Mouse (Mus musculus): ENCODE measurements around the gene Sos1. TPM values are rescaled to one million over a fixed set of nuclear protein-coding genes. Genes with fewer than 3 reads are reported as not detected.

Gene Sos1
- polyA plus RNA-seq, 1 experiment from 2014 or later = 8.1 TPM

DNA sequence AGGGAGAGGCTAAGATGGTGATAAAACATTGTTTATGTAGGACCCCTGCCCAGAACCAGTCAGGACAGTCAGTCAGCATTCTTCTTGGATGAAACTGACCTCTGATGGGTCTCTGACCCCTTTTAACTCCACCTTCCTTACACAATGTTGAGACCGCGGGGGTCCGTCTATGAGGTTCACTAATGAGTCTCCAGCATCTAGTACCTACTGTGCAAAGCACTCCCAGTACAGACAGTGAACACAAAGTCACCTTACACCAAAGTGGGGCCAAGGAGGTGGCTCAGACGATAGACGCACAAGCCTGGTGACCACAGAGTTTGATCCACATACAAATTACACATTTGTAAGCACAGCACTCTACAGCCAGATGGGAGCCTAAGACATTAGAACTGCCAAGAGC, 20.0 kb downstream of the Sos1 start:
- no peak overlapping the region for H3K27ac ChIP-seq (ENCODE audit: low read depth)
- no peaks in the 10 kb centered on the region; the same call in 1 of the 2 replicates for H3K4me1 ChIP-seq (replicated peaks; ENCODE audit: control insufficient read depth, insufficient read depth, low read length)
- WGBS = 71% methylated on average over 5 of the region's 5 CpGs
- H3K27me3 ChIP-seq (replicated peaks; ENCODE audit: control insufficient read depth, insufficient read depth, low read length) = no peaks in the 10 kb centered on the region
- H3K4me2 ChIP-seq (ENCODE audit: low read length) = no peak overlapping the region
- H3K4me3 ChIP-seq (ENCODE audit: low read depth, low read length) = no peak overlapping the region
- peaks cover 2% of the 10 kb centered on the region; the same call in 1 of the 2 replicates for H3K36me3 ChIP-seq (ENCODE audit: control insufficient read depth, insufficient read depth, low read length)
- H3K9ac ChIP-seq (ENCODE audit: low read length) = no peak overlapping the region
- H3K9me3 ChIP-seq (ENCODE audit: control insufficient read depth, low read length) = no peaks in the 10 kb centered on the region
- no peak for DNase-seq (ENCODE audit: low spot score)
- no peak for ATAC-seq (replicated peaks; ENCODE audit: low FRiP score, low TSS enrichment, low read depth)

DNA sequence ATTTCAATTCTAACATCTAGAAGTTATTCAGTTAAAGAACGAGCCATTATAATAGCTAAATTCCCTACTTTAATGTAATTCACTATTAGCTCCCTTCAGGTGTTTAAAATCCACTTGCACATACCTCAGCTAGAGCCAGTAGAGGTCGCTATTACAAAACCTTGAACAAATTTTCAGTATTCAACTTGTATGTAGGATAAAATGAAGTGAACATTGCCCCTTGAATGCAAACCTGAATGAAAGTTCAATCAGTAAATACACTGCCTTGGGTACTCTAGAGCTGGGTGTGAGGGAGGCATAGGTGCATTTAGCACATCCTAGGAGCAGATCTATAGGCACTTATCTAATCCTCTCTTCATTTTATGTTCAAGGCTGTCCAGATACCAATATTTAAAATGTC, 24.6 kb downstream of the Sos1 start:
- no peak for DNase-seq (ENCODE audit: low spot score)
- Histone ChIP-seq H3K36me3 (ENCODE audit: control insufficient read depth, insufficient read depth, low read length) (peaks cover 23% of the 10 kb centered on the region), H3K27ac (ENCODE audit: low read depth) (no peak overlapping the region), H3K9me3 (ENCODE audit: control insufficient read depth, low read length) (no peaks in the 10 kb centered on the region), H3K27me3 (replicated peaks; ENCODE audit: control insufficient read depth, insufficient read depth, low read length) (no peaks in the 10 kb centered on the region), H3K4me2 (ENCODE audit: low read length) (no peak overlapping the region), H3K4me1 (replicated peaks; ENCODE audit: control insufficient read depth, insufficient read depth, low read length) (no peaks in the 10 kb centered on the region; the same call in 1 of the 2 replicates), H3K4me3 (ENCODE audit: low read depth, low read length) (no peak overlapping the region), H3K9ac (ENCODE audit: low read length) (no peak overlapping the region)
- 40% methylated on average over 2 of the region's 2 CpGs for WGBS
- ATAC-seq (replicated peaks; ENCODE audit: low FRiP score, low TSS enrichment, low read depth) = 0 out of 2 replicates have a peak, but pooled peaks have one; percentile 47

DNA sequence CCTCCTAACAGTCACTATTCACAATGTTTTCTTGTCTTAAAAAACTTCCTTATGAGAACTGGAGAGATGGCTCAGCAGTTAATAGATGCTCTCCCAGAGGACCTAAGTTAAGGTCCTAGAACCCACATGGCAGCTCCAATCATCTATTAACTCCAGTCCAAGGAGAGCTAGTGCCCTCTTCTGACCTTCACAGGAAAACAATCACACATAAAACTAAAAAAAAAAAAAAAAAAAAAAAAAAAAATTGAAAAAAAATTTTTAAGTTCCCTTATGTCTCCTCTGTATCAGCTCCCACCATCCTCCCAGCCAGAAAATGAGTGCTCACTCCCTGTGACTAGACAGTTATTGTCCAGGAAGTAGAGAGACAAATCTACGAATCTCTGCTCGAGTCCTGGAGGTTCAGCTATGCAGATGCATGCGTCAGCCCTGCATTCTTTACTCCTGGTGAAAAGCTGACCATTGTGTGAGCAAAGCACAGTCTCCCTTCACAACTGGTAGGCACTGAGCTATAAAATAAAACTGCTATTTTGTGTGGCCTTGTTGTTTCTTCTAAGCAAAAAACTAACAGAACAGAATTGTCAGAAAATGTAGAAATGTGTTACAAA, 29.7 kb downstream of the Sos1 start:
- Histone ChIP-seq H3K27ac (ENCODE audit: low read depth) (no peak overlapping the region), H3K27me3 (replicated peaks; ENCODE audit: control insufficient read depth, insufficient read depth, low read length) (no peaks in the 10 kb centered on the region), H3K4me2 (ENCODE audit: low read length) (no peak overlapping the region), H3K4me1 (replicated peaks; ENCODE audit: control insufficient read depth, insufficient read depth, low read length) (no peaks in the 10 kb centered on the region), H3K36me3 (ENCODE audit: control insufficient read depth, insufficient read depth, low read length) (peaks cover 53% of the 10 kb centered on the region), H3K9me3 (ENCODE audit: control insufficient read depth, low read length) (no peaks in the 10 kb centered on the region), H3K9ac (ENCODE audit: low read length) (no peak overlapping the region), H3K4me3 (ENCODE audit: low read depth, low read length) (no peak overlapping the region)
- DNase-seq (ENCODE audit: low spot score) (no peak), ATAC-seq (replicated peaks; ENCODE audit: low FRiP score, low TSS enrichment, low read depth) (no peak)
- 62% methylated on average over 3 of the region's 3 CpGs for WGBS

DNA sequence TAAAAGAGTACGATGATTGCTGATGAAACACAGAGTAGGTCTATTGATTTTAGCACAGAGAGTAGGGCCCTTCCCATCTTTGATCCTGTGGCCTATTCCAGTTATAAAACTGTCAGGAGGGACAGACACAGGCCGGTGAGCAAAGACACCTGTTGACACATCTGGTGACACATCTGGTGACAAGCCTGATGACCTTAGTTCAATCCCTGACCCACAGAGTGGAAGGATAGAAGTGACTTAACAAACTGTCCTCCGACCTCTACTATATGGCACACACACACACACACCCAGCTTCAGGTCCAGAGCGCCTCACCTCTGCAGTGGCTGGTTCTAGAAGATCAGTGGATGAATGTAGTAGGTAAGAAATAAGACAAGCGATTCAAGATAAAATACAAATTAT, 33.8 kb downstream of the Sos1 start:
- 78% methylated on average over 5 of the region's 5 CpGs for WGBS
- H3K9me3 ChIP-seq (ENCODE audit: control insufficient read depth, low read length) = no peaks in the 10 kb centered on the region
- DNase-seq (ENCODE audit: low spot score) (no peak), ATAC-seq (replicated peaks; ENCODE audit: low FRiP score, low TSS enrichment, low read depth) (no peak)
- H3K4me1 ChIP-seq (replicated peaks; ENCODE audit: control insufficient read depth, insufficient read depth, low read length) = no peaks in the 10 kb centered on the region
- no peak overlapping the region for H3K9ac ChIP-seq (ENCODE audit: low read length)
- no peaks in the 10 kb centered on the region for H3K27me3 ChIP-seq (replicated peaks; ENCODE audit: control insufficient read depth, insufficient read depth, low read length)
- peaks cover 65% of the 10 kb centered on the region for H3K36me3 ChIP-seq (ENCODE audit: control insufficient read depth, insufficient read depth, low read length)
- no peak overlapping the region for H3K4me2 ChIP-seq (ENCODE audit: low read length)
- no peak overlapping the region for H3K27ac ChIP-seq (ENCODE audit: low read depth)
- no peak overlapping the region for H3K4me3 ChIP-seq (ENCODE audit: low read depth, low read length)

DNA sequence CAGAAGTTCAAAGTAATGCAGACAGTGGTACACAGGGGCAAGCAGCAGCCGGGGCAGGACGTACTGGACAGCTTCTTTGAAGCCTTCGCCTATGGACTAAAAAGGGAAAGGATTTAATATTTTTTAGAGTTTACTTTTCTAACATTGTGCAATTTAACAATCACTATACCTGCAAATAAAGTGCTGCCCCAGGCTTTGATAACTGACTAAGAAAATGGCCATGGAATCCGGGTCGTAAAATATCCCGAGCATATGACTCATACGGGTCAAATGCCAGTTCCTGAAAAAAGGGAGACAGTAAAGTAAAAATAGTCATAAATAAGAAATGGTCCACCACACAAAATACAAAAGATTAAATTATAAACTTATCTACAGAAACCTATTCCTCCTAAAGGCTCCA, 34.8 kb downstream of the Sos1 start:
- no peak overlapping the region for H3K4me3 ChIP-seq (ENCODE audit: low read depth, low read length)
- H3K9me3 ChIP-seq (ENCODE audit: control insufficient read depth, low read length) = no peaks in the 10 kb centered on the region
- no peak overlapping the region for H3K4me2 ChIP-seq (ENCODE audit: low read length)
- H3K9ac ChIP-seq (ENCODE audit: low read length) = no peak overlapping the region
- no peaks in the 10 kb centered on the region for H3K27me3 ChIP-seq (replicated peaks; ENCODE audit: control insufficient read depth, insufficient read depth, low read length)
- DNase-seq (ENCODE audit: low spot score) = no peak
- ATAC-seq (replicated peaks; ENCODE audit: low FRiP score, low TSS enrichment, low read depth) = no peak
- 68% methylated on average over 7 of the region's 7 CpGs for WGBS
- H3K27ac ChIP-seq (ENCODE audit: low read depth) = no peak overlapping the region
- H3K36me3 ChIP-seq (ENCODE audit: control insufficient read depth, insufficient read depth, low read length) = peaks cover 65% of the 10 kb centered on the region
- no peaks in the 10 kb centered on the region for H3K4me1 ChIP-seq (replicated peaks; ENCODE audit: control insufficient read depth, insufficient read depth, low read length)

DNA sequence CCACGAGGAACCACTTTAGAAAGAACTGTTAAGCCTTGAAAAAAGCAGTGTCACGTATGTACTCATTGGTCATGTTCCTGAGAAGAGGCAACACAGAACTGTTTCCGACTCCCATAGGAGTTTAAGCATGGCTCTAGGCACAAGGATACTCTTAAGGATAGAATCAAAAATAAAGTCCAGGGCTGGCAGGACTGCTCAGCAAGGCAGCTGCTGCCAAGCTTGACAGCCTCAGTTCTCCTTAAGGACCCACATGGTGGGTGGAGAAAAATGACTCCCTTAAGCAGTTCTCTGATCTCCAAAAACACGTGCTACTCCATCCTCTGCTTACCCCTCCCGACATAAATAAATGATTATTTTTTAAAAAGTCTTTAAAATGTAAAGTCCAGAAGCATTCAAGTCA, 44.6 kb downstream of the Sos1 start:
- Histone ChIP-seq H3K27ac (ENCODE audit: low read depth) (no peak overlapping the region), H3K9ac (ENCODE audit: low read length) (no peak overlapping the region), H3K4me3 (ENCODE audit: low read depth, low read length) (no peak overlapping the region), H3K9me3 (ENCODE audit: control insufficient read depth, low read length) (no peaks in the 10 kb centered on the region), H3K27me3 (replicated peaks; ENCODE audit: control insufficient read depth, insufficient read depth, low read length) (no peaks in the 10 kb centered on the region), H3K4me1 (replicated peaks; ENCODE audit: control insufficient read depth, insufficient read depth, low read length) (no peaks in the 10 kb centered on the region), H3K4me2 (ENCODE audit: low read length) (no peak overlapping the region), H3K36me3 (ENCODE audit: control insufficient read depth, insufficient read depth, low read length) (peaks cover 60% of the 10 kb centered on the region)
- 86% methylated on average over 5 of the region's 5 CpGs for WGBS
- DNase-seq (ENCODE audit: low spot score) = no peak
- ATAC-seq (replicated peaks; ENCODE audit: low FRiP score, low TSS enrichment, low read depth) = no peak

DNA sequence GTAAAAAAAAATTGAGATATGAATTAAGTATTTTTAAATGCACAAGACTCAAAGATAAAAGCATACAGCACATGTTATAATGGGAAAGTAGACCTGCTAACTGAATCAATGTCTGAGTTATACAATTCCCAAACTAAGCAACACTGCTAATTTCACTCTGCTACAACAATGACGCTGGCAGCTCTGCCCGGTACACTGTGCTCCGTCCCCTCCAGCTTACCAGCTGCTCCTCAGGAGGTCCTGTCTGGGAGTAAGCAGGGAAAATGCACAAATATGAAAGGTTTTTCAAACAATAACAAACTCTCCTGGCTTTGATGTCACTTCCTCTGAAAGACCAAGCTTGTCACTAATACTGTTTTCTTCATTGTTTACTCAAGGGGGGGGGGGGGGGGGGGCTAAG, 45.8 kb downstream of the Sos1 start:
- Histone ChIP-seq H3K36me3 (ENCODE audit: control insufficient read depth, insufficient read depth, low read length) (peaks cover 61% of the 10 kb centered on the region), H3K4me3 (ENCODE audit: low read depth, low read length) (no peak overlapping the region), H3K9ac (ENCODE audit: low read length) (no peak overlapping the region), H3K9me3 (ENCODE audit: control insufficient read depth, low read length) (no peaks in the 10 kb centered on the region), H3K27ac (ENCODE audit: low read depth) (no peak overlapping the region), H3K4me1 (replicated peaks; ENCODE audit: control insufficient read depth, insufficient read depth, low read length) (no peaks in the 10 kb centered on the region), H3K27me3 (replicated peaks; ENCODE audit: control insufficient read depth, insufficient read depth, low read length) (no peaks in the 10 kb centered on the region), H3K4me2 (ENCODE audit: low read length) (no peak overlapping the region)
- no peak for DNase-seq (ENCODE audit: low spot score)
- 76% methylated on average over 3 of the region's 3 CpGs for WGBS
- no peak for ATAC-seq (replicated peaks; ENCODE audit: low FRiP score, low TSS enrichment, low read depth)

DNA sequence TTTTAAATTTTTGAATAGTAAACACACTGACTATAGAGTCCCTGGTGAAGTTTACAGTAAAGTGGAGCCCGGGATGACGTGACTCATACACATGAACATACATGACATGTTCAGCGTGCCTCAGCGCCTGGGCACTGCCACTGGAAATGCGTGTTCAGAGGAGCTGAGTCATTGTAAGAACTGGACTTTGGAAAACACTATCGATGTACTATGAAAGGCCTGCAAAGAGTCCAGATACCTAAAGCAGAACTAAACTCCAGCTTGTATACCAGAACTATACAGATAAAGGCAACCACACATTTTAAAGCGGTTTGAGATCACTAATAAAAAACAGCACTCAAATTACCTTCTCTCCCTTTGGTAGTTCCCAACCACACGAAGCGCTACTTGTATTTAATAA, 48.3 kb downstream of the Sos1 start:
- Histone ChIP-seq H3K9ac (ENCODE audit: low read length) (no peak overlapping the region), H3K27ac (ENCODE audit: low read depth) (no peak overlapping the region), H3K27me3 (replicated peaks; ENCODE audit: control insufficient read depth, insufficient read depth, low read length) (no peaks in the 10 kb centered on the region), H3K4me2 (ENCODE audit: low read length) (no peak overlapping the region), H3K36me3 (ENCODE audit: control insufficient read depth, insufficient read depth, low read length) (peaks cover 41% of the 10 kb centered on the region), H3K4me1 (replicated peaks; ENCODE audit: control insufficient read depth, insufficient read depth, low read length) (no peaks in the 10 kb centered on the region), H3K9me3 (ENCODE audit: control insufficient read depth, low read length) (no peaks in the 10 kb centered on the region), H3K4me3 (ENCODE audit: low read depth, low read length) (no peak overlapping the region)
- DNase-seq (ENCODE audit: low spot score) (no peak), ATAC-seq (replicated peaks; ENCODE audit: low FRiP score, low TSS enrichment, low read depth) (no peak)
- 96% methylated on average over 9 of the region's 9 CpGs for WGBS

DNA sequence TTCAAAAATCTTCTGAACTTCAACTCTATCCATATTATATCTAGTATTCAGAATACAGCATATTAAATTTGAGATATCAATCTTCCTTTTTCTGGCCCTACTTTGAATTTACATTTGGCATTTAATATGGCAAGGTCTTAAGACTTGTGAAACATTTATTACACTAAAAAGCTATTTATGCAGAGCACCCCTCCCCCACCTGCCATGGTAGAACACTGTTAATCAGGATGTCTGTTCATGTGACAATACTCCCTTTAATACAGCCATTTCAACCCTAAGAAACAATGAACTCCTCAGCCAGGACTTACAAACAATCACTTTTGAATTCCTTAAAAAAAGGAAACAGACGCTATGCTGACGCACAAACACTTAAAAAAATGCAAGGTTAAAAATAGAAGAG, 52.3 kb downstream of the Sos1 start:
- H3K9ac ChIP-seq (ENCODE audit: low read length) = no peak overlapping the region
- no peak overlapping the region for H3K4me2 ChIP-seq (ENCODE audit: low read length)
- 77% methylated on average over 2 of the region's 2 CpGs for WGBS
- no peak overlapping the region for H3K4me3 ChIP-seq (ENCODE audit: low read depth, low read length)
- no peaks in the 10 kb centered on the region for H3K9me3 ChIP-seq (ENCODE audit: control insufficient read depth, low read length)
- H3K27me3 ChIP-seq (replicated peaks; ENCODE audit: control insufficient read depth, insufficient read depth, low read length) = no peaks in the 10 kb centered on the region
- H3K27ac ChIP-seq (ENCODE audit: low read depth) = no peak overlapping the region
- peaks cover 16% of the 10 kb centered on the region for H3K36me3 ChIP-seq (ENCODE audit: control insufficient read depth, insufficient read depth, low read length)
- ATAC-seq (replicated peaks; ENCODE audit: low FRiP score, low TSS enrichment, low read depth) = no peak
- no peaks in the 10 kb centered on the region for H3K4me1 ChIP-seq (replicated peaks; ENCODE audit: control insufficient read depth, insufficient read depth, low read length)
- no peak for DNase-seq (ENCODE audit: low spot score)

Data from intestine, embryonic 14.5 days (tissue).